Mouse (Mus musculus) G1E-ER4 (cell line): ENCODE measurements around the gene Rps27rt. TPM values are rescaled to one million over a fixed set of nuclear protein-coding genes. Genes with fewer than 3 reads are reported as not detected.

Source experiments
- GATA1 ChIP-seq: IDR thresholded peaks from one replicate; pipeline ENCODE4 v1.8.0; 2012; ENCODE audit warnings: low read length, inconsistent platforms
- polyA plus RNA-seq: library from polyadenylated mRNA; stranded (reverse); fragments of >175 nt; gene quantifications from 2 replicates; pipeline ENCODE4 v1.2.3, GENCODE M21; 2012

The Rps27rt gene
- polyA plus RNA-seq, 1 experiment: 1.5 TPM

DNA sequence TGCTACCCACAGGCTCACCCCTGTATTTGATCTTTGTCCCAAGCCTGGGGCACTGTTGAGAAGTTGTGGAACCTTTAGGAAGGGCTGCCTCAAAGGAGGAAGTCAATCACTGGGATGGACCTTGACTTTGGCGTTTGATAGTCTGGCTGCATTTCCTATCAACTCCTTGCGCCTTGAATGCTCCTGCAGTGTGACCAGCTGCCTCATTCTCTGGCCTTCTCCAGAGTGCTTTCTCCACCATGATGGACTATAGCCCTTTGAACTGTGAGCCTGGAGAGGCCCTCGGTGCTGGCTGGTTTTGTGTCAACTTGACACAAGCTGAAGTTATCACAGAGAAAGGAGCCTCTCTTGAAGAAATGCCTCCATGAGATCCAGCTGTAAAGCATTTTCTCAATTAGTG, 37.9 kb downstream of the Rps27rt start:
- no peak for TF ChIP-seq GATA1

DNA sequence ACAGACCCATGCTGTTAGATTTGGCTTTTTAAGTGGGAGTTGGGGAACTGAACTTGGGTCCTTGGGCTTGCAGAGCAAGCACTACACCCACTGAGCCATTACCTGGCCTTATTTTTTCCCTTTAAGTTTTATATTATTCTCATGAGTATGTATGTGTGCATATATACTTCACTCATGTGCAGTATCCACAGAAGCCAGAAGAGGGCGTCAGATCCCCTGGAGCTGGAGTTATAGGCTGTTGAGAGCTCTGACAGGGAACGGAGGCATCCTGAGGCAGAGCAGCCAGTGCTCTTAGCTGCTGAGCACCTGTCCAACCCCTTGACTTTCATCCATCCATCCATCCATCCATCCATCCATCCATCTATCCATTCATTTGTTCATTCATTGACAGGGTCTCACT, 45.9 kb downstream of the Rps27rt start:
- TF ChIP-seq GATA1: no peak

DNA sequence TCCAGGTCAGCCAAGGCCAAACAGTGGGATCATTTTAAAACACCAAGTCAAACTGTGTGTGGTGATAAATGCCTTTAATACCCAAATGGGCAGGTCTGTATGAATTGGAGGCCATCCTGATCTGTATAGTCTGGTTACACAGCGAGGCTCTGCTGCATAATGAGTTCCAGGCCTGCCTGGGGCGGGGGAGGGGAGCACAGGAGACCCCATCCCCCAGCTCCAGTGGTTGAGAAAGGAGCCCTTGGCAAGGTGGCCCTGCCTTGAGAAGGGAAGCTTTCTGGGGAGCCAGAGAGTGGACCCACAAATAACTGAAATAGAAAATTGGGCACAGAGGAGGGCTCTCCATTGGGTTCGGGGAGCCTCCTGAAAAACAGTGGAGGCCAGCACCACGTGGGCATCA, 47.2 kb downstream of the Rps27rt start:
- no peak for TF ChIP-seq GATA1

DNA sequence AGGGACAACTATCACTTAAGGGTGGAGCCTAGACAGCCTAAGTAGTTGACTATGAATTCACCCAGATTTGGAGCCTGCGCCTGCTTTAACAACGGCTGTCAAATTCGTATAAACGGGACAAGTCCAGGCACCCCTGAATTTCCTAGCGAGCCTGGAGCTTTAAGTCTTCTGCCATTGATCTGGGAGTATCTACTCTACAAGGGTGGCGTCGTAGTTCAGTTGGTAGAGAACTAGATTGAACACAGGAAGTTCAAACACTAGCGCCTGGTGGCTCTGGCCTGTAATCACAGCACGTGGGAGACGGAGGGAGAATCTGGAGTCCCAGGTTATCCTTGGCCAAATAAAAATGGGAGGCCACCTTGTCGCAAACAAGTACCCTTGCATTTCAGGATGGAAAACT, 48.3 kb downstream of the Rps27rt start:
- no peak for TF ChIP-seq GATA1

DNA sequence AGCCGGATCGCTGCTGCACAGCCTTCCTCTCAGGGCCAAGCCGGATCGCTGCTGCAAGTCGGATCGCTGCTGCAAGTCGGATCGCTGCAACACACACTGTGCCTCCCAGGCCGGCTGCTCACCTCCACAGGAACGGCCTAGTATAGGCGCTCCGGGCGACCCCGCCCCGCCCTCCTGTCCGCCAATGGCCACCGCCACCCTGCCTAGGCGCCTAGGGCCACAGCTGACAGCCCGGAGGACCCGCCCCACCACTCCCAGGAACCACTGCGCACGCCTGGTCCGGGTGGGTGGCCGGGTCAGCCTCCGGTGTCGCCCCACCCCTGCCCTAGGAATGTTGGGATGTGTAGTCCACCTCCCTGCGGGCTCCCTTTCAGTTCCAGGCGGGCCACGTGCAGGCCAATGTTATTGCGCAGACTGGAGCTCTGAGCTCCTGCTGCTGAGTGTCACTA, 48.8 kb downstream of the Rps27rt start, which contains the start of gene Gpd1l:
Gpd1l (minus strand) TSS at position 265 of the 449 bp plus-strand sequence.
- no peak for TF ChIP-seq GATA1

DNA sequence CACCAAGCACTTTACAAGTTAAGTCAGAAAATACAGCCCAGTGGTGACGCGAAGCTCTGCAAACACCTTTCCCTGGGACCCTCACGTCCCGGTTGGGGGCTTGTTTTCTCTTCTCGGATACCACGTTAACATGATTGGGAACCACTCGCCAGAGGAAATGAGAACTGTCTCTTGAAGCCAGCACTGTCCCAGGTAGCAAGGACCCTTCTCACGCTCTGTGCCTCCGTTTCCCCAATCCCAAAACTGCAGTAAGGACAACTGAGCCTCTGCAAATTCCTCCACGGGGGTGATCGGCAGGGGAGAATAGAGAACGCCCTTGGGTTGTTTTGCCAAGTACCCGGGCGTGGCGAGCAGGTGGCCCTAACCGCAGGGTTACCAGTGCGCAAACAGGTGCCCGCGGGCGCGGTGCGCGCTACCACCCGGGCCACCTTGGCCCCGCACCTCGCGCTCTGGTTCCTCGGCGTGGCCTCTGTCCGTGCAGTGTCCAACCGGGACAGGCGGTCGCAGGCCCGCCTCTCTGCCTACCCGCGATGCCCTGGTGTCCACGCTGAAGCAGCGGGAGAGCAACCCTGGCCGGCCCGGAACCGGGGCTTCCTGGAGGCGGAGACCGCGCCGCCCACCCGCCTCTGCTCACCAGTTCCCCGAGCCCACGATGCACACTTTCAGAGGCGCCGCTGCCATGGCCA, 49.4 kb downstream of the Rps27rt start:
- TF ChIP-seq GATA1: no peak

DNA sequence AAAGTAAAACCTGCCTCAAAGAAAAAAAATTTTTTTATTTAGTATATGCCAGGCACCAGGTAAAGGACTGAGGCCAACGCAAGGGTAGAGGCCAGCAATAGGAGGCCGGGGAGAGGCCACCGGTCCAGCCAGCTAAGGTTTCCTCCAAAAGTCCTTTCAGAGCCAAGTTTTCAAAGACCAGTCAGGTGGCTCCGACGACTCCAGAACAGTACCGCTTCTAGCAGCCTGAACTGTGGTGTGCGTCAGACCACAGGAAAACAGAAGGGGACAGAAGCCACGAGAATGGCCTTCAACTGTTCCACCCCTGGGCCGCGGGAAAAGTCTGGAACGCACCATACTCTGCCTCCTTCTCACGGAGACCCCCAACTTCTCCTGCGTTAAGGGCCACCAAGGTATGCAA, 49.9 kb downstream of the Rps27rt start:
- no peak for TF ChIP-seq GATA1

Other genes with a start within 250 kb of the Rps27rt start
- 0.10 and 0.36 TPM in 2 replicates for gene Cmtm7, start 200.9 kb downstream of the Rps27rt start, polyA plus RNA-seq
- gene Cmtm8, start 138.6 kb downstream of the Rps27rt start, polyA plus RNA-seq: not detected in 2 replicates
- 8.7 and 12.5 TPM in 2 replicates for gene Gpd1l, start 48.8 kb downstream of the Rps27rt start, polyA plus RNA-seq
- not detected in 2 replicates for gene Osbpl10, start 4.2 kb downstream of the Rps27rt start, polyA plus RNA-seq